ENCODE assay signal across 8 mouse cellular contexts in genomic region chr9:88522569-88523334, GRCm38 (mm10). TPM values are rescaled to one million over a fixed set of nuclear protein-coding genes. Genes with fewer than 3 reads are reported as not detected.
A peak's percentile ranks its signal among the peaks of the same experiment; 100 is the strongest.
DNase-seq lines count a peak whose midpoint lies in the region; ATAC-seq lines count a peak whose summit lies in the region.

No protein-coding gene starts in this region.

- peak; percentile 95 for DNase-seq in T-cell, adult 2 months (ENCODE audit: low spot score)
- DNase-seq in cerebellum, postnatal 36 days = peak; percentile 93 to 97
- DNase-seq in gastrocnemius, adult 18-20 months (ENCODE audit: low spot score) = peak; percentile 98
- DNase-seq in left cerebral cortex, adult 18-20 months (ENCODE audit: low spot score in 2 of 2) = peak; percentile 94 to 95
- peak; percentile 96 for DNase-seq in right cerebral cortex, adult 18-20 months
- DNase-seq in urinary bladder, postnatal 10 days (ENCODE audit: low spot score) = peak; percentile 91

- H3K36me3 ChIP-seq in hindbrain, embryonic 16.5 days (ENCODE audit: control insufficient read depth, insufficient read depth, low read length) = no peaks in the 10 kb centered on the region
- H3K36me3 ChIP-seq in macrophage (ENCODE audit: inconsistent target) = no peaks in the 10 kb centered on the region

- peak overlapping the region; percentile 79 for H3K4me3 ChIP-seq in hindbrain, embryonic 16.5 days (ENCODE audit: low read length)
- H3K4me3 ChIP-seq in macrophage (ENCODE audit: inconsistent target) = peak overlapping the region; percentile 83

- peak overlapping the region; percentile 95 for H3K27ac ChIP-seq in hindbrain, embryonic 16.5 days (ENCODE audit: low read depth, low read length)
- H3K27ac ChIP-seq in macrophage = peak overlapping the region; percentile 71

- peaks cover 15% of the 10 kb centered on the region for H3K4me1 ChIP-seq in hindbrain, embryonic 16.5 days (ENCODE audit: control insufficient read depth, insufficient read depth, low read depth, low read length)

- peak overlapping the region; percentile 92 for H3K9ac ChIP-seq in hindbrain, embryonic 16.5 days (ENCODE audit: low read depth, low read length)

- no peaks in the 10 kb centered on the region for H3K27me3 ChIP-seq in hindbrain, embryonic 16.5 days (replicated peaks; ENCODE audit: control insufficient read depth, insufficient read depth, low read length)

- H3K79me2 ChIP-seq in macrophage (ENCODE audit: inconsistent target) = peaks cover 7% of the 10 kb centered on the region

- peak overlapping the region; percentile 92 for H3K4me2 ChIP-seq in hindbrain, embryonic 16.5 days (ENCODE audit: low read length)

- no peaks in the 10 kb centered on the region for H3K9me3 ChIP-seq in hindbrain, embryonic 16.5 days (ENCODE audit: control insufficient read depth, low read length)

- WGBS in hindbrain, embryonic 16.5 days = under 1% methylated on average over 69 of the region's 69 CpGs
- WGBS in macrophage (ENCODE audit: missing documents) = under 1% methylated on average over 68 of the region's 69 CpGs

- peak; percentile 91 for ATAC-seq in hindbrain, embryonic 16.5 days

RNA-seq across cellular contexts. Expression of gene Zfp949, which starts 25.1 kb away (rescaled TPM):
- 1 to 10 TPM; 8.4 to 9.5 TPM for total RNA-seq in gastrocnemius, adult 18-20 months (2021)
- polyA plus RNA-seq in hindbrain, embryonic 16.5 days (2015; fragmentation: Nextera tagmentation; extraction: Ambion mirVana) = 21.4 TPM in 2 replicates
- total RNA-seq in left cerebral cortex, adult 18-20 months (2021) = 10 to 100 TPM; 23.6 to 27.4 TPM
- total RNA-seq in macrophage (2018; cell fraction: chromatin; rRNA removed) = 10 to 100 TPM in 23 of 26 experiments, 1 to 10 TPM in 3; 9.8 to 56.9 (median 17.5) TPM
- 10 to 100 TPM in 1 of 26 experiments, 1 to 10 TPM in 25; 3.0 to 10.2 (median 7.4) TPM for total RNA-seq in macrophage (2018; cell fraction: cytosol; rRNA removed)
- 10 to 100 TPM in 20 of 26 experiments, 1 to 10 TPM in 6; 5.9 to 40.8 (median 14.6) TPM for total RNA-seq in macrophage (2018; cell fraction: nucleus; rRNA removed)
- polyA plus RNA-seq in macrophage (2018) = 3.5 to 7.6 TPM (median 7.1 TPM) in 3 replicates

RNA-seq across cellular contexts. Expression of gene Syncrip, which starts 40.4 kb away (rescaled TPM):
- 10 to 100 TPM; 51.4 to 68.7 TPM for total RNA-seq in gastrocnemius, adult 18-20 months (2021)
- polyA plus RNA-seq in hindbrain, embryonic 16.5 days (2015; fragmentation: Nextera tagmentation; extraction: Ambion mirVana) = 67.1 and 71.6 TPM in 2 replicates
- total RNA-seq in left cerebral cortex, adult 18-20 months (2021) = 10 to 100 TPM; 64.8 TPM
- total RNA-seq in macrophage (2018; cell fraction: chromatin; rRNA removed) = 100 to 1,000 TPM; 158 to 311 (median 218) TPM
- total RNA-seq in macrophage (2018; cell fraction: cytosol; rRNA removed) = 10 to 100 TPM; 44.5 to 87.7 (median 64.7) TPM
- total RNA-seq in macrophage (2018; cell fraction: nucleus; rRNA removed) = 100 to 1,000 TPM in 25 of 26 experiments, 10 to 100 TPM in 1; 93.2 to 233 (median 144) TPM
- 51.6 to 196 TPM (median 122 TPM) in 3 replicates for polyA plus RNA-seq in macrophage (2018)

RNA-seq across cellular contexts. Expression of gene Trim43a, which starts 57.9 kb away (rescaled TPM):
- under 1 TPM; 0.12 to 0.30 TPM for total RNA-seq in gastrocnemius, adult 18-20 months (2021)
- 0.19 and 0.21 TPM in 2 replicates for polyA plus RNA-seq in hindbrain, embryonic 16.5 days (2015; fragmentation: Nextera tagmentation; extraction: Ambion mirVana)
- 1 to 10 TPM; 1.0 to 1.7 TPM for total RNA-seq in left cerebral cortex, adult 18-20 months (2021)
- not detected for total RNA-seq in macrophage (2018; cell fraction: chromatin; rRNA removed)
- not detected for total RNA-seq in macrophage (2018; cell fraction: cytosol; rRNA removed)
- not detected for total RNA-seq in macrophage (2018; cell fraction: nucleus; rRNA removed)
- polyA plus RNA-seq in macrophage (2018) = not detected in 3 replicates

Comparison
In these comparisons a context has a peak if more than half of its experiments do, and no peak if none do; other contexts are left out.
1. Peak in every context shown above with its lines: DNase-seq, ATAC-seq, H3K4me3 ChIP-seq and H3K27ac ChIP-seq.